Mouse (Mus musculus) kidney, postnatal 0 days (tissue): Measurements from ENCODE around the gene Dgki. TPM values are rescaled to one million over a fixed set of nuclear protein-coding genes. Genes with fewer than 3 reads are reported as not detected.

ENCODE experiments used
- ATAC-seq: fragments of 200-750 bp; cut with Nextera tagmentation; replicated peaks from 2 replicates; pipeline ENCODE4 v1.8.0; 2017; ENCODE audit warnings: low read depth, moderate number of reproducible peaks, moderate TSS enrichment, moderate library complexity; ENCODE audit not compliant: low FRiP score
- DNase-seq: peaks from one replicate; pipeline ENCODE4 v3.0.0-alpha.2; 2016; ENCODE audit warnings: low spot score
- H3K27ac ChIP-seq: fragments of 300-500 bp; sonication (generic); 2 replicates; pipeline ENCODE4 v1.5.1; 2014; ENCODE audit warnings: mild to moderate bottlenecking
- H3K27me3 ChIP-seq: fragments of 300-500 bp; sonication (generic); 2 replicates; pipeline ENCODE4 v1.6.1; 2014; ENCODE audit warnings: low read length, mixed read lengths; ENCODE audit not compliant: insufficient read depth
- H3K36me3 ChIP-seq: fragments of 300-500 bp; sonication (generic); 2 replicates; pipeline ENCODE4 v1.6.1; 2014; ENCODE audit warnings: low read length, mixed read lengths; ENCODE audit not compliant: insufficient read depth
- H3K4me1 ChIP-seq: fragments of 300-500 bp; sonication (generic); replicated peaks from 2 replicates; pipeline ENCODE4 v1.6.1; 2014; ENCODE audit warnings: antibody characterized with exemption, low read length, mixed read lengths; ENCODE audit not compliant: insufficient read depth
- H3K4me2 ChIP-seq: fragments of 300-500 bp; sonication (generic); 2 replicates; pipeline ENCODE4 v1.6.1; 2014; ENCODE audit warnings: mild to moderate bottlenecking, low read length, moderate library complexity, mixed read lengths
- H3K4me3 ChIP-seq: fragments of 300-500 bp; sonication (generic); replicated peaks from 2 replicates; pipeline ENCODE4 v1.5.1; 2014; ENCODE audit warnings: low read depth, low read length
- H3K9ac ChIP-seq: fragments of 300-500 bp; sonication (generic); 2 replicates; pipeline ENCODE4 v1.6.1; 2014; ENCODE audit warnings: low read depth, low read length
- H3K9me3 ChIP-seq: fragments of 300-500 bp; sonication (generic); replicated peaks from 2 replicates; pipeline ENCODE4 v1.6.1; 2016; ENCODE audit warnings: low read length, inconsistent platforms, mixed read lengths
- CTCF ChIP-seq: IDR thresholded peaks from 2 replicates; pipeline ENCODE4 v1.5.1; 2016; ENCODE audit warnings: antibody characterized with exemption, low read depth, mild to moderate bottlenecking, moderate library complexity
- WGBS: fragments of 180-500 bp; shearing (Covaris S2); extraction: QIAGEN DNeasy Blood & Tissue Kit; methylation state at CpG from one replicate; pipeline ENCODE4 v1.1.7; 2014; 5-methylcytosine and 5-hydroxymethylcytosine counted together
- polyA plus RNA-seq: library from polyadenylated mRNA; unstranded; fragments of >200 nt; fragmentation: Nextera tagmentation; extraction: Ambion mirVana; gene quantifications from 2 replicates; pipeline ENCODE4 v1.2.1, GENCODE M21; 2015

The Dgki gene
- polyA plus RNA-seq, 1 experiment from 2014 or later: 0.76 TPM

DNA sequence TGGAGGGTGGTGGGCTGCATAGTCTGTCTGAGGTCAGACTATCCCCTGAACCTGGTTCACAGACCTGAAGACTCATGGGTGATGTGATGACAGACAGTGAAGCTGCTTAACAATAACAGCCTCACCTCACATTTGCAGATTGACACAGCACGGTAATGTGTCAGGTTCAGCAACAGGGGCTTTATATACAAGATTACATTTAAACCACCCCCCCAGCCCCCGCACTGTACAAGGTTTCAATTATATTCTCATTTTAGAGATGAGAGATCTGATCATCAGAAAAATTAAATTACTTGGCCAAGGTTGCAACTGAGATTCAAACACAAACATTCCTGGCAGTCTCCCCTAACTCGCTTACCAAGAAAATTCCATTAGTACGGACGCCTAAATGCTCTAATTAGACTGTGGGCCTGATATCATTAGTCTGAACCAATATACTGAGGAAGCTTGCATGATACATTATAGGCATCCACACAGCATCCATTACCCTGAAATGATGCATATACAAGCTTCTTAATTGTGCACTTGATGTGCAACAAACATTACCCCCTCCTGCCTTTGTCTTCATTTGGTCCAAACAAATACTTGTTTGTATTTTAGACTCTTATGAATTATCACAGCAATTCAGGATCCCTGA, 330.6 kb downstream of the Dgki start:
- no peak for TF ChIP-seq CTCF
- H3K27me3 ChIP-seq: no peaks in the 10 kb centered on the region
- 0 out of 2 replicates have a peak, but pooled peaks cover 3% of the 10 kb centered on the region for H3K4me1 ChIP-seq
- no peaks in the 10 kb centered on the region for H3K9me3 ChIP-seq
- 81% methylated on average over 5 of the region's 5 CpGs for WGBS
- no peak overlapping the region for H3K4me2 ChIP-seq
- no peak overlapping the region for H3K27ac ChIP-seq
- no peak for DNase-seq
- ATAC-seq: no peak
- no peak overlapping the region for H3K4me3 ChIP-seq
- no peaks in the 10 kb centered on the region for H3K36me3 ChIP-seq
- H3K9ac ChIP-seq: no peak overlapping the region

GRCm38 (mm10) chr6:36960658-36961057, 339.3 kb downstream of the Dgki start:
- no peaks in the 10 kb centered on the region for H3K9me3 ChIP-seq
- peak; percentile 59 for DNase-seq
- no peak for TF ChIP-seq CTCF
- no peak overlapping the region for H3K9ac ChIP-seq
- peak; percentile 84; the same call in 1 of the 2 replicates for ATAC-seq
- no peaks in the 10 kb centered on the region for H3K4me1 ChIP-seq
- H3K4me2 ChIP-seq: no peak overlapping the region
- H3K36me3 ChIP-seq: no peaks in the 10 kb centered on the region
- no peak overlapping the region for H3K4me3 ChIP-seq
- 73% methylated on average over 4 of the region's 4 CpGs for WGBS
- no peaks in the 10 kb centered on the region for H3K27me3 ChIP-seq
- no peak overlapping the region for H3K27ac ChIP-seq

DNA sequence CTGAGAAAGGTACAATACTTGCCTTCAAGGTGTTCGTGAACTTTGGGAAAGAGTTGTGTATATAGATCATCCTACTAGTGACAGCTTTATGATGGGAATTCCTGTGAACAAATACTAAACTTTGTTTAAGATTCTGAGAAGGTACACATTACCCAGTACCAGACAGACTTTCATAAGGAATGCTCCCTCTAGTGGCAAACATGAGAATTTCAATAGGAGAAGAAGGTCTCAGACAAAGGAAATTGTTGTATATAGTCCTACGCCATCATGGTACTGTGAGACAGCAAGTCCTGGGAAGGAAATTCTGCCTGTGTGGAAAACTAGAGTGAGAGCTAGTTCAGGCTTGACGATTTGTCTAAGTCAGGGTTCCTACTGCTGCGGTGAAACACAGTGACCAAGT, 344.7 kb downstream of the Dgki start:
- 87% methylated on average over 4 of the region's 4 CpGs for WGBS
- Histone ChIP-seq H3K4me3 (no peak overlapping the region), H3K27ac (no peak overlapping the region), H3K9ac (no peak overlapping the region), H3K27me3 (no peaks in the 10 kb centered on the region), H3K9me3 (no peaks in the 10 kb centered on the region), H3K36me3 (no peaks in the 10 kb centered on the region), H3K4me2 (no peak overlapping the region), H3K4me1 (no peaks in the 10 kb centered on the region)
- peak; percentile 64 for TF ChIP-seq CTCF
- peak; percentile 48 for DNase-seq
- no peak; the same call in 1 of the 2 replicates for ATAC-seq

- 62% methylated on average over 3 of the region's 3 CpGs for WGBS
- TF ChIP-seq CTCF: no peak
- no peak overlapping the region for H3K27ac ChIP-seq
- ATAC-seq (no peak), DNase-seq (no peak)
- H3K36me3 ChIP-seq: no peaks in the 10 kb centered on the region
- H3K4me2 ChIP-seq: no peak overlapping the region
- no peak overlapping the region for H3K9ac ChIP-seq
- no peaks in the 10 kb centered on the region for H3K27me3 ChIP-seq
- no peak overlapping the region for H3K4me3 ChIP-seq
- H3K4me1 ChIP-seq: no peaks in the 10 kb centered on the region
- no peaks in the 10 kb centered on the region for H3K9me3 ChIP-seq
Observed at GRCm38 (mm10) chr6:36950648-36951047, 349.3 kb downstream of the Dgki start.

DNA sequence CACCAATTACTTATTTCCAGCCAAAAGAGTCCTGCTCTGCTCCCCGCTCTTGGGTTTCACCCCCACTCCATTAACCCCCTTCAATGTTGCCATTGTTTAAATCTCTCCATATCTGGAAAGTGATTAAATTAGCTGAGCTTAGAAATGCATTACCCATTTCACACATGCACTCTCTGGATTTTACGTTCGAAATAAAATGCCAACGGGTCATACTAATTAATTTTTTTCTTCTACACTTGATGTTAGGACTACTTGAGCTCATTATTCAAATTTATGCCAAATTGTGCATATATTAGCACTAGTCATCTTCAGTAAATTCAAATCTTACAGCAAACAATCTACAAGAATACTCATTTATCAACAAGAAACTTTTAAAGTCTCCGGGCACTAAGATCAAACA, 352.1 kb downstream of the Dgki start:
- TF ChIP-seq CTCF: no peak
- 82% methylated on average over 5 of the region's 5 CpGs for WGBS

GRCm38 (mm10) chr6:36937527-36937926, 362.5 kb downstream of the Dgki start:
- DNase-seq: no peak
- TF ChIP-seq CTCF: no peak

More for the DNA sequence above, 352.1 kb downstream of the Dgki start:
- no peaks in the 10 kb centered on the region for H3K9me3 ChIP-seq
- H3K4me1 ChIP-seq: no peaks in the 10 kb centered on the region
- no peak overlapping the region for H3K4me3 ChIP-seq
- no peak overlapping the region for H3K9ac ChIP-seq
- no peaks in the 10 kb centered on the region for H3K27me3 ChIP-seq
- no peak overlapping the region for H3K4me2 ChIP-seq
- no peak overlapping the region for H3K27ac ChIP-seq
- no peaks in the 10 kb centered on the region for H3K36me3 ChIP-seq
- ATAC-seq (no peak), DNase-seq (no peak)

DNA sequence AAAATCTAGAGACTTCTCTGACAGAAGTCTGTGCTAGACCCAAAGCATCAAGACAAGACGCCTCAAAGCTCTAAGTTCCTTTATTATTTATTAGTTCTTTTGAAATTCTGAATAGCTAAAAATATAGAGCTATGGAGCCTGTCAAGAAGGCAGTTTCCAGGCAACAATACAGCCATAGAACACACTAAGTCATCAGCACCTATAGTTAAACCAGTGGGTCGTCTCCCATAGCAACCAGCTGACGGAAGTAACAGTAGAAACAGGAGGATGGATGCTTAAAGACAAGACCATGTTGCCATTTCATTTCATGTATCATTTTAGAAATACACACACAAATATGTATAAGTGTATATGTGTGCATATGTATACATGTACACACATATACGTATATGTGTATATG, 363.2 kb downstream of the Dgki start:
- no peaks in the 10 kb centered on the region for H3K4me1 ChIP-seq
- no peaks in the 10 kb centered on the region for H3K36me3 ChIP-seq
- H3K27me3 ChIP-seq: no peaks in the 10 kb centered on the region
- H3K27ac ChIP-seq: no peak overlapping the region
- no peak overlapping the region for H3K9ac ChIP-seq
- H3K4me2 ChIP-seq: no peak overlapping the region
- H3K9me3 ChIP-seq: no peaks in the 10 kb centered on the region
- DNase-seq: no peak
- 89% methylated on average over 4 of the region's 4 CpGs for WGBS
- no peak for ATAC-seq
- H3K4me3 ChIP-seq: no peak overlapping the region
- no peak for TF ChIP-seq CTCF

More at GRCm38 (mm10) chr6:36937527-36937926, 362.5 kb downstream of the Dgki start:
- Histone ChIP-seq H3K27ac (no peak overlapping the region), H3K36me3 (no peaks in the 10 kb centered on the region), H3K9me3 (no peaks in the 10 kb centered on the region), H3K4me2 (no peak overlapping the region), H3K4me3 (no peak overlapping the region), H3K9ac (no peak overlapping the region), H3K4me1 (no peaks in the 10 kb centered on the region), H3K27me3 (no peaks in the 10 kb centered on the region)
- no peak for ATAC-seq
- 30% methylated on average over 2 of the region's 2 CpGs for WGBS
